Mouse (Mus musculus): Measurements from ENCODE around the gene Acot7. TPM values are rescaled to one million over a fixed set of nuclear protein-coding genes. Genes with fewer than 3 reads are reported as not detected.

Gene Acot7
- total and polyA plus RNA-seq, 2 experiments: 9.3 to 18.4 TPM

DNA sequence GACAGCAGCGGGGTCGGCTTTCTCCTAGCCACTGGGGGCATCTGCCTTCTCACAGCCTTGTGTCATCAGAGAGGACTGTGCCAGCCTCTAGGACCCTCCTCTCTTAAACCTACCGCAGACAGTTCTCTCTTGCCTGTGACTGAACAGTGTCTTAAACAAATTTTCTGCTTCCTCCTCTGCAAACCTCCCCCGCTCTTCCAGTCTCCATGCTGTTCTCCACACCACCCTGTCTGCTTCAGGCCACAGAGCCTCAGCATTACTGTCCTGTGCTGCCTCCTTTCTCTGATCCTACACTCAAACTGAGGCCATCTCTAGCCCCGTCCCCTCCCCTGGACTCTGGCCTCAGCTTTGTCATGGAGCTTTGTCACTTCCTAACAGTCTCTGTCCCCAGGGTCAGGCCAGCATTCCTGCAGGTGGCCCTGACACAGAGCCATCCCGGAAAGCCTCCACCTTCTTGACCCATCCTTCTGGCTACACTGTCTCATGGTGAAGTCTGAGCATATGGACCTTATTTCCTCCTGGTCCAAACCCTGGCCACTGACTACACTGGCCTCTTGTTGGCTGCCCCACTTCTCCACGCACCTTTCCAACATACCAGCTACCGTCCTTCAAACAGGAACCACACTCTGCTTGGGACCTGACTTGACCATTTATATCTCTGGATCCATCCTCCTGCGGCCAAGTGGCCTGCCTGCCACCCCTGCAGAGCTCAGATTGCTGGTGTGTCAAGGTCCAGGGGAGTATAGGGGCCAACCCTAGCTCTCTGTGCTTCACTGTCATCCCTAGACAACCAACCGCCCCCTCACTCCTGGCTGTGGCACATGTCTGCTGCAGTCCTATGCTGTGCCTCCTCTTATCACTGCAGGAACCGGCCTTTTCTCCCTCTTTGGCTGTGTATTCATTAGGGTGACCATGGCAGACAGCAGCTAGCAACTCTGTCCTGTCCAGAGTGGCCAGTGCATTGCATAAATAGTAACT, 66.9 kb downstream of the Acot7 start:
- Histone ChIP-seq H3K9ac (ENCODE audit: low read depth, low read length) (no peak overlapping the region), H3K4me3 (ENCODE audit: insufficient read depth, low read depth, low read length) (no peak overlapping the region), H3K4me1 (ENCODE audit: control insufficient read depth, insufficient read depth, low read length) (peaks cover 3% of the 10 kb centered on the region; the same call in 1 of the 2 replicates), H3K36me3 (ENCODE audit: control insufficient read depth, insufficient read depth, low read length) (no peaks in the 10 kb centered on the region), H3K27me3 (ENCODE audit: control insufficient read depth, insufficient read depth, low read length) (no peaks in the 10 kb centered on the region), H3K79me2 (ENCODE audit: control insufficient read depth, insufficient read depth, low read length) (no peaks in the 10 kb centered on the region), H3K27ac (replicated peaks; ENCODE audit: insufficient read depth, low read depth, low read length) (no peak overlapping the region)
- no peak for DNase-seq (ENCODE audit: extremely low read depth, low read depth, low spot score)
- TF ChIP-seq POLR2A (IDR thresholded peaks at IDR 0.05; ENCODE audit: extremely low read depth, insufficient read depth, low read length): no peak
- TF ChIP-seq CTCF (IDR thresholded peaks at IDR 0.05; ENCODE audit: low read depth, low read length): no peak
- 80% methylated on average over 11 of the region's 11 CpGs for WGBS

DNA sequence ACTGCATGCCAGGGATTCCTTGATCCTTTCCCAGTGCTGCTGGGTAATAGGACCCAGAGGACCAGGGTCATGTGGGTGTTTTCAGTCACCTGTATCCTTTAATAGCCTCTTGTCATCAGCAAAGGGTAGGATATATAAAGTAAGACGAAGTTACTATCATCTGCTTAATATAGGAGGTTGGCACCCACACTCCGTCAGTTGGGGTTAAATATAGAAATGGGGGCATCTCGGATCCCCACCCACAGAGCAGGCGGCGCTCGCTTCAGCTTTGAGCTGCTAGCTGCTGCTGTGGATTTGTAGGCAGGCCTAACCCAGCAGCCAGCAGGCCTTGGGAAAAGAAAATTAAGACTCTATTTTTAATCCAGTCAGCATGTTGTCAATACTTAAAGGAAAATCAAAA, 68.1 kb downstream of the Acot7 start:
- Histone ChIP-seq H3K4me3 (ENCODE audit: insufficient read depth, low read depth, low read length) (no peak overlapping the region), H3K4me1 (ENCODE audit: control insufficient read depth, insufficient read depth, low read length) (peaks cover 3% of the 10 kb centered on the region; the same call in 1 of the 2 replicates), H3K27ac (replicated peaks; ENCODE audit: insufficient read depth, low read depth, low read length) (no peak overlapping the region), H3K79me2 (ENCODE audit: control insufficient read depth, insufficient read depth, low read length) (no peaks in the 10 kb centered on the region), H3K9ac (ENCODE audit: low read depth, low read length) (no peak overlapping the region), H3K27me3 (ENCODE audit: control insufficient read depth, insufficient read depth, low read length) (no peaks in the 10 kb centered on the region), H3K36me3 (ENCODE audit: control insufficient read depth, insufficient read depth, low read length) (no peaks in the 10 kb centered on the region)
- TF ChIP-seq CTCF (IDR thresholded peaks at IDR 0.05; ENCODE audit: low read depth, low read length) (no peak), POLR2A (IDR thresholded peaks at IDR 0.05; ENCODE audit: extremely low read depth, insufficient read depth, low read length) (no peak)
- no peak for DNase-seq (ENCODE audit: extremely low read depth, low read depth, low spot score)
- 95% methylated on average over 6 of the region's 6 CpGs for WGBS

DNA sequence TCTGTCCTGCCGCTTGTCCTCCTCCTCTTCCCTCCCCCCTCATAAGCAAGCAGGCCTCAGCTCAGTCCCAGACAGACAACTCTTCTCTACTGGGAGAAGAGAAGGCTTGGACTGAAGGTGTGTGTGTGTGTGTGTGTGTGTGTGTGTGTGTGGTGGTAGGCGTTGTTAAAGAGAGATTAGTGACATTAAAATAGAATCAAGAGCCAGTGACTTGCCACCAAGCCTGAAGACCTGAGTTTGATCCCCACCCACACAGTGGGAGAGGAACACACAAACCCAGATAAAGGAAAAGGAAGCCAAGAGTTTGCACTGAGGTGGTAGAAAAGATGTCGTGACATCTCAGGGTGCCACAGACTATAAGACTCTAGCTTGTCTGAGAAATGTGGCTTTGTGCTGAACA, 69.3 kb downstream of the Acot7 start:
- 81% methylated on average over 3 of the region's 3 CpGs for WGBS
- no peak overlapping the region for H3K4me3 ChIP-seq (ENCODE audit: insufficient read depth, low read depth, low read length)
- TF ChIP-seq POLR2A (IDR thresholded peaks at IDR 0.05; ENCODE audit: extremely low read depth, insufficient read depth, low read length): no peak
- no peak for TF ChIP-seq CTCF (IDR thresholded peaks at IDR 0.05; ENCODE audit: low read depth, low read length)
- H3K9ac ChIP-seq (ENCODE audit: low read depth, low read length): no peak overlapping the region
- peaks cover 3% of the 10 kb centered on the region; the same call in 1 of the 2 replicates for H3K4me1 ChIP-seq (ENCODE audit: control insufficient read depth, insufficient read depth, low read length)
- DNase-seq (ENCODE audit: extremely low read depth, low read depth, low spot score): no peak
- H3K79me2 ChIP-seq (ENCODE audit: control insufficient read depth, insufficient read depth, low read length): no peaks in the 10 kb centered on the region
- H3K27ac ChIP-seq (replicated peaks; ENCODE audit: insufficient read depth, low read depth, low read length): no peak overlapping the region
- H3K27me3 ChIP-seq (ENCODE audit: control insufficient read depth, insufficient read depth, low read length): no peaks in the 10 kb centered on the region
- no peaks in the 10 kb centered on the region for H3K36me3 ChIP-seq (ENCODE audit: control insufficient read depth, insufficient read depth, low read length)

DNA sequence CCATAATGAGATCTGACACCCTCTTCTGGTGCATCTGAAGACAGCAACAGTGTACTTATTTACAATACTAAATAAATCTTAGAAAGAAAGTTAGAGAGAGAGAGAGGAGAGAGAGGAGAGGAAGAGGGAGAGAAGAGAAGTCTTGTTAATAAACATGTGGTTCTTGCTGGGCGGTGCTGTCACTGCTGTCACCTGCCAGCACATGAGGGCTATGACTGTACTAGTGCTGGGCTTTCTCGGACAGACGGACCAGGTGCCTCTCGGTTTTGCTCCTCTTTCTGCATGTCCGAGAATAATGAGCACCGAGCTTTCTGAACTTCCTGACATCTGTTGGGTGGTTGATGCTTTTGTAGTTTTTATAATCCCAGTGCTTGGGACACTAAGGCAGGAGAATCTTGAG, 72.7 kb downstream of the Acot7 start:
- Histone ChIP-seq H3K4me3 (ENCODE audit: insufficient read depth, low read depth, low read length) (no peak overlapping the region), H3K9ac (ENCODE audit: low read depth, low read length) (no peak overlapping the region), H3K4me1 (ENCODE audit: control insufficient read depth, insufficient read depth, low read length) (no peaks in the 10 kb centered on the region), H3K27me3 (ENCODE audit: control insufficient read depth, insufficient read depth, low read length) (no peaks in the 10 kb centered on the region), H3K36me3 (ENCODE audit: control insufficient read depth, insufficient read depth, low read length) (no peaks in the 10 kb centered on the region), H3K79me2 (ENCODE audit: control insufficient read depth, insufficient read depth, low read length) (no peaks in the 10 kb centered on the region), H3K27ac (replicated peaks; ENCODE audit: insufficient read depth, low read depth, low read length) (no peak overlapping the region)
- no peak for DNase-seq (ENCODE audit: extremely low read depth, low read depth, low spot score)
- 91% methylated on average over 6 of the region's 6 CpGs for WGBS
- TF ChIP-seq CTCF (IDR thresholded peaks at IDR 0.05; ENCODE audit: low read depth, low read length) (no peak), POLR2A (IDR thresholded peaks at IDR 0.05; ENCODE audit: extremely low read depth, insufficient read depth, low read length) (no peak)

DNA sequence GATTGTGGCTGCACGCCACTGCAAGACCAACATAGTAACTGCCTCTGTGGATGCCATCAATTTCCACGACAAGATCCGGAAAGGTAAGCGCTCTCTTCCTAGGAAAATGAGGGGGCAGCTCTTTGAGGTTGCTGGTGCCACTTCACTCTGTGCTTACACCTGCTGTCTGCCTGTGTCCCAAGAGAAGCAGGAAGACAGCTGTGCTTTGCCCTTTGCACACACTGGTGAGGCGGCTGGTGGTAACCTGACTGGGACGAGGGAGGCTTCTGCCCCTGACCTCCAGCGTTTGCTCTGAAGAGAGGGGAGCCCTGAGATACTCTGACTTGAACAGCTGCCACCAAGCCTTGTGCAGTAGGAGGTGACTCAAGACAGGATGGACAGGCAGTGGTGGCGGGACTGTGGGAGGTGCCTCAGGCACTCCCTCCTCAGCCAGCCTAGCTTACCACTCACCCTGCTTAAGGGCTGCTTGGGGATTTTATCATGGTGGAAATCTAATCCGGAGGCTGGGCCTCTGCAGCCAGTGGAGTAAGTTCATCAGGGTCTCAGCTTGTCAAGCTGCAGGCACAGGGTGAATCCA, 75.3 kb downstream of the Acot7 start:
- Histone ChIP-seq H3K9ac (ENCODE audit: low read depth, low read length) (no peak overlapping the region), H3K27me3 (ENCODE audit: control insufficient read depth, insufficient read depth, low read length) (no peaks in the 10 kb centered on the region), H3K27ac (replicated peaks; ENCODE audit: insufficient read depth, low read depth, low read length) (no peak overlapping the region), H3K36me3 (ENCODE audit: control insufficient read depth, insufficient read depth, low read length) (no peaks in the 10 kb centered on the region), H3K79me2 (ENCODE audit: control insufficient read depth, insufficient read depth, low read length) (no peaks in the 10 kb centered on the region), H3K4me1 (ENCODE audit: control insufficient read depth, insufficient read depth, low read length) (no peaks in the 10 kb centered on the region), H3K4me3 (ENCODE audit: insufficient read depth, low read depth, low read length) (no peak overlapping the region)
- no peak for TF ChIP-seq POLR2A (IDR thresholded peaks at IDR 0.05; ENCODE audit: extremely low read depth, insufficient read depth, low read length)
- no peak for TF ChIP-seq CTCF (IDR thresholded peaks at IDR 0.05; ENCODE audit: low read depth, low read length)
- no peak for DNase-seq (ENCODE audit: extremely low read depth, low read depth, low spot score)
- 79% methylated on average over 9 of the region's 9 CpGs for WGBS
